Mouse (Mus musculus) spleen, adult 18-20 months (tissue): ENCODE results near the gene Ralgps1.

Experiments
- DNase-seq, 2 experiments: peaks; one replicate each; pipeline ENCODE4 v3.0.0; 2022; ENCODE audit warnings: mixed read lengths in 2 of 2

Gene Ralgps1

GRCm38 (mm10) chr2:33370777-33371647, at the start of gene Ralgps1:
Gene Ralgps1, minus strand, starts transcription at chr2:33371486.
- peak; percentile 92 to 93 for DNase-seq

- no peak for DNase-seq
Observed at GRCm38 (mm10) chr2:33417454-33417853, 46.2 kb upstream of the Ralgps1 start.

- DNase-seq: no peak
Observed at GRCm38 (mm10) chr2:33414019-33414418, 42.7 kb upstream of the Ralgps1 start.

- DNase-seq: no peak
Observed at GRCm38 (mm10) chr2:33412111-33412510, 40.8 kb upstream of the Ralgps1 start.

- DNase-seq: no peak
Observed at GRCm38 (mm10) chr2:33403511-33404003, 32.3 kb upstream of the Ralgps1 start.

- DNase-seq: no peak
Observed at GRCm38 (mm10) chr2:33402638-33403037, 31.4 kb upstream of the Ralgps1 start.

- DNase-seq: peak; percentile 13 to 46
Observed at GRCm38 (mm10) chr2:33402236-33402635, 30.9 kb upstream of the Ralgps1 start.

GRCm38 (mm10) chr2:33401217-33401616, 29.9 kb upstream of the Ralgps1 start:
- no peak for DNase-seq

- DNase-seq: no peak
Observed at GRCm38 (mm10) chr2:33400541-33400940, 29.3 kb upstream of the Ralgps1 start.

- DNase-seq: no peak
Observed at GRCm38 (mm10) chr2:33399091-33399490, 27.8 kb upstream of the Ralgps1 start.

GRCm38 (mm10) chr2:33397036-33397435, 25.8 kb upstream of the Ralgps1 start:
- DNase-seq: no peak

GRCm38 (mm10) chr2:33395053-33395452, 23.8 kb upstream of the Ralgps1 start:
- no peak for DNase-seq

GRCm38 (mm10) chr2:33393951-33394635, 22.8 kb upstream of the Ralgps1 start:
- DNase-seq: no peak

- DNase-seq: no peak
Observed at GRCm38 (mm10) chr2:33393021-33393420, 21.7 kb upstream of the Ralgps1 start.

- no peak for DNase-seq
Observed at GRCm38 (mm10) chr2:33371648-33372408, 542 bp upstream of the Ralgps1 start.

- DNase-seq: no peak
Observed at GRCm38 (mm10) chr2:33370276-33370776, 960 bp downstream of the Ralgps1 start.

GRCm38 (mm10) chr2:33369453-33369852, 1.8 kb downstream of the Ralgps1 start:
- no peak for DNase-seq

- no peak for DNase-seq
Observed at GRCm38 (mm10) chr2:33368486-33368885, 2.8 kb downstream of the Ralgps1 start.

- DNase-seq: no peak
Observed at GRCm38 (mm10) chr2:33365703-33366471, 5.4 kb downstream of the Ralgps1 start.

GRCm38 (mm10) chr2:33364656-33365055, 6.6 kb downstream of the Ralgps1 start:
- no peak for DNase-seq

GRCm38 (mm10) chr2:33363890-33364289, 7.4 kb downstream of the Ralgps1 start:
- no peak for DNase-seq

GRCm38 (mm10) chr2:33361139-33361716, 10.1 kb downstream of the Ralgps1 start:
- no peak for DNase-seq
